Mouse (Mus musculus): Measurements from ENCODE around the gene Cacfd1. TPM values are rescaled to one million over a fixed set of nuclear protein-coding genes. Genes with fewer than 3 reads are reported as not detected.
A peak's percentile ranks its signal among the peaks of the same experiment; 100 is the strongest.

The Cacfd1 gene
- polyA plus RNA-seq, 1 experiment from 2014 or later = 49.0 TPM

GRCm38 (mm10) chr2:27028437-27029015 lies 18.8 kb downstream of the Cacfd1 start:
- Histone ChIP-seq H3K27me3 (replicated peaks) (peaks cover 6% of the 10 kb centered on the region; the same call in 1 of the 2 replicates), H3K27ac (no peak overlapping the region), H3K4me2 (replicated peaks) (peak overlapping the region; percentile 59), H3K9me3 (no peaks in the 10 kb centered on the region), H3K36me3 (no peaks in the 10 kb centered on the region), H3K9ac (no peak overlapping the region; the same call in 1 of the 2 replicates), H3K4me1 (replicated peaks) (peaks cover 5% of the 10 kb centered on the region), H3K4me3 (replicated peaks) (no peak overlapping the region)
- 60% methylated on average over 4 of the region's 4 CpGs for WGBS
- no peak; the same call in 1 of the 2 replicates for ATAC-seq

- Histone ChIP-seq H3K36me3 (no peaks in the 10 kb centered on the region), H3K27ac (no peak overlapping the region), H3K27me3 (replicated peaks) (peaks cover 6% of the 10 kb centered on the region; the same call in 1 of the 2 replicates), H3K4me3 (replicated peaks) (no peak overlapping the region), H3K9me3 (no peaks in the 10 kb centered on the region), H3K9ac (no peak overlapping the region), H3K4me1 (replicated peaks) (peaks cover 5% of the 10 kb centered on the region), H3K4me2 (replicated peaks) (no peak overlapping the region)
- 35% methylated on average over 2 of the region's 2 CpGs for WGBS
- no peak for ATAC-seq
These were observed 22.6 kb downstream of the Cacfd1 start for GRCm38 (mm10) chr2:27032361-27032760.

GRCm38 (mm10) chr2:27036003-27036402 lies 26.3 kb downstream of the Cacfd1 start:
- 0 out of 2 replicates have a peak, but pooled peaks cover 3% of the 10 kb centered on the region for H3K4me1 ChIP-seq (replicated peaks)
- H3K4me2 ChIP-seq (replicated peaks) = no peak overlapping the region
- H3K9me3 ChIP-seq = no peaks in the 10 kb centered on the region
- no peak overlapping the region for H3K4me3 ChIP-seq (replicated peaks)
- ATAC-seq = no peak
- H3K27ac ChIP-seq = no peak overlapping the region
- no peaks in the 10 kb centered on the region; the same call in 1 of the 2 replicates for H3K27me3 ChIP-seq (replicated peaks)
- no peak overlapping the region for H3K9ac ChIP-seq
- 77% methylated on average over 3 of the region's 3 CpGs for WGBS
- H3K36me3 ChIP-seq = no peaks in the 10 kb centered on the region

GRCm38 (mm10) chr2:27037008-27037407 lies 27.3 kb downstream of the Cacfd1 start:
- no peak for ATAC-seq
- WGBS = 53% methylated on average over 4 of the region's 4 CpGs

GRCm38 (mm10) chr2:27038596-27038995 lies 28.9 kb downstream of the Cacfd1 start:
- H3K9me3 ChIP-seq = no peaks in the 10 kb centered on the region
- no peaks in the 10 kb centered on the region for H3K36me3 ChIP-seq
- WGBS = 0% methylated on average over 3 of the region's 3 CpGs
- no peak overlapping the region for H3K4me3 ChIP-seq (replicated peaks)
- H3K9ac ChIP-seq = no peak overlapping the region
- H3K4me1 ChIP-seq (replicated peaks) = 0 out of 2 replicates have a peak, but pooled peaks cover 3% of the 10 kb centered on the region
- ATAC-seq = peak; percentile 30; the same call in 1 of the 2 replicates
- no peaks in the 10 kb centered on the region; the same call in 1 of the 2 replicates for H3K27me3 ChIP-seq (replicated peaks)
- H3K27ac ChIP-seq = no peak overlapping the region
- no peak overlapping the region for H3K4me2 ChIP-seq (replicated peaks)

More at GRCm38 (mm10) chr2:27037008-27037407, 27.3 kb downstream of the Cacfd1 start:
- H3K4me3 ChIP-seq (replicated peaks) = no peak overlapping the region
- no peak overlapping the region for H3K9ac ChIP-seq
- no peaks in the 10 kb centered on the region for H3K9me3 ChIP-seq
- H3K4me2 ChIP-seq (replicated peaks) = no peak overlapping the region
- H3K36me3 ChIP-seq = no peaks in the 10 kb centered on the region
- 0 out of 2 replicates have a peak, but pooled peaks cover 3% of the 10 kb centered on the region for H3K4me1 ChIP-seq (replicated peaks)
- no peak overlapping the region for H3K27ac ChIP-seq
- H3K27me3 ChIP-seq (replicated peaks) = no peaks in the 10 kb centered on the region; the same call in 1 of the 2 replicates

GRCm38 (mm10) chr2:27039286-27039685 lies 29.6 kb downstream of the Cacfd1 start:
- Histone ChIP-seq H3K27me3 (replicated peaks) (no peaks in the 10 kb centered on the region; the same call in 1 of the 2 replicates), H3K9ac (no peak overlapping the region), H3K9me3 (no peaks in the 10 kb centered on the region), H3K36me3 (no peaks in the 10 kb centered on the region), H3K4me1 (replicated peaks) (0 out of 2 replicates have a peak, but pooled peaks cover 3% of the 10 kb centered on the region), H3K4me2 (replicated peaks) (no peak overlapping the region), H3K4me3 (replicated peaks) (no peak overlapping the region), H3K27ac (no peak overlapping the region)
- no peak for ATAC-seq
- 17% methylated on average over 1 of the region's 1 CpGs for WGBS

- 67% methylated on average over 8 of the region's 8 CpGs for WGBS
- no peak overlapping the region for H3K4me2 ChIP-seq (replicated peaks)
- H3K9me3 ChIP-seq = no peaks in the 10 kb centered on the region
- no peaks in the 10 kb centered on the region for H3K36me3 ChIP-seq
- no peak overlapping the region for H3K9ac ChIP-seq
- no peak overlapping the region for H3K27ac ChIP-seq
- ATAC-seq = no peak
- no peaks in the 10 kb centered on the region; the same call in 1 of the 2 replicates for H3K27me3 ChIP-seq (replicated peaks)
- H3K4me1 ChIP-seq (replicated peaks) = 0 out of 2 replicates have a peak, but pooled peaks cover 3% of the 10 kb centered on the region
- no peak overlapping the region for H3K4me3 ChIP-seq (replicated peaks)
These were observed 32.6 kb downstream of the Cacfd1 start for GRCm38 (mm10) chr2:27042131-27042844.

- Histone ChIP-seq H3K4me3 (replicated peaks) (no peak overlapping the region), H3K27me3 (replicated peaks) (no peaks in the 10 kb centered on the region; the same call in 1 of the 2 replicates), H3K27ac (no peak overlapping the region), H3K36me3 (no peaks in the 10 kb centered on the region), H3K4me2 (replicated peaks) (no peak overlapping the region), H3K4me1 (replicated peaks) (0 out of 2 replicates have a peak, but pooled peaks cover under 1% of the 10 kb centered on the region), H3K9me3 (no peaks in the 10 kb centered on the region), H3K9ac (no peak overlapping the region)
- peak; percentile 74 for ATAC-seq
- WGBS = 19% methylated on average over 3 of the region's 3 CpGs
These were observed 33.7 kb downstream of the Cacfd1 start for GRCm38 (mm10) chr2:27043461-27043860.

GRCm38 (mm10) chr2:27044166-27044565 lies 34.4 kb downstream of the Cacfd1 start:
- H3K4me3 ChIP-seq (replicated peaks) = no peak overlapping the region
- H3K9ac ChIP-seq = no peak overlapping the region
- 81% methylated on average over 4 of the region's 4 CpGs for WGBS
- no peaks in the 10 kb centered on the region for H3K36me3 ChIP-seq
- no peak overlapping the region for H3K4me2 ChIP-seq (replicated peaks)
- H3K9me3 ChIP-seq = no peaks in the 10 kb centered on the region
- H3K27me3 ChIP-seq (replicated peaks) = no peaks in the 10 kb centered on the region; the same call in 1 of the 2 replicates
- H3K4me1 ChIP-seq (replicated peaks) = no peaks in the 10 kb centered on the region
- no peak for ATAC-seq
- H3K27ac ChIP-seq = no peak overlapping the region

- ATAC-seq = no peak
- Histone ChIP-seq H3K4me3 (replicated peaks) (no peak overlapping the region), H3K27ac (no peak overlapping the region), H3K4me2 (replicated peaks) (no peak overlapping the region), H3K9ac (no peak overlapping the region), H3K36me3 (no peaks in the 10 kb centered on the region), H3K9me3 (no peaks in the 10 kb centered on the region), H3K27me3 (replicated peaks) (no peaks in the 10 kb centered on the region; the same call in 1 of the 2 replicates), H3K4me1 (replicated peaks) (no peaks in the 10 kb centered on the region)
- WGBS = 67% methylated on average over 3 of the region's 3 CpGs
These were observed 34.9 kb downstream of the Cacfd1 start for GRCm38 (mm10) chr2:27044641-27045040.

GRCm38 (mm10) chr2:27045979-27046770 lies 36.4 kb downstream of the Cacfd1 start:
- ATAC-seq = peak; percentile 75
- no peaks in the 10 kb centered on the region for H3K27me3 ChIP-seq (replicated peaks)
- H3K27ac ChIP-seq = 0 out of 2 replicates have a peak overlapping the region, but pooled peaks have one; percentile 33
- no peak overlapping the region for H3K4me3 ChIP-seq (replicated peaks)
- no peak overlapping the region for H3K4me2 ChIP-seq (replicated peaks)
- no peak overlapping the region for H3K9ac ChIP-seq
- no peaks in the 10 kb centered on the region for H3K36me3 ChIP-seq
- H3K9me3 ChIP-seq = no peaks in the 10 kb centered on the region
- 51% methylated on average over 8 of the region's 8 CpGs for WGBS
- no peaks in the 10 kb centered on the region for H3K4me1 ChIP-seq (replicated peaks)

GRCm38 (mm10) chr2:27049408-27049807 lies 39.7 kb downstream of the Cacfd1 start:
- Histone ChIP-seq H3K27ac (no peak overlapping the region), H3K9ac (no peak overlapping the region), H3K4me3 (replicated peaks) (no peak overlapping the region), H3K27me3 (replicated peaks) (no peaks in the 10 kb centered on the region), H3K9me3 (no peaks in the 10 kb centered on the region), H3K4me2 (replicated peaks) (no peak overlapping the region), H3K36me3 (no peaks in the 10 kb centered on the region), H3K4me1 (replicated peaks) (no peaks in the 10 kb centered on the region)
- 46% methylated on average over 6 of the region's 6 CpGs for WGBS
- ATAC-seq = no peak

All from intestine, embryonic 15.5 days (tissue).